Mouse (Mus musculus): ENCODE data around the gene Ldha.
"Not testable (repeated sequence)": the region's sequence is repeated elsewhere in the genome, so short reads cannot be mapped to it uniquely, and the experiment has no call there.

Ldha gene

DNA sequence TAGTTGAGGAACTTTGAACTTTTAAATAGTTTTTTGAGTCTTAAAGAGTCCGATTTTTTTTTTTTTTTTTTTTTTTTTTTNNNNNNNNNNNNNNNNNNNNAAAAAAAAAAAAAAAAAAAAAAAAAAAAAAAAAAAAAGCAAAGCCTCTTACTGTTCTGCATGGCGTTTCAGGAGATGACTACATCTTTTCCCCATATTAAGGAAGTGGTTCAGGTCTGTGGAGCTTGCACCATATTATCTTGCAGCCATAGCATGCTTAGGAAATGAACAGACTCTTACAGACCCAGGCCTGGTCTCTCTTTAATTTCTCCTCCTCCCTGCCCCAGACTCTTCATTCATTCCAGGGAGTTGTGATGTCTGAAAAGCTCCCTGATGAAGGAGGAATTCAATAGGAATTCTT lies 39.7 kb downstream of the Ldha start:
- no peak for DNase-seq (ENCODE audit: low read depth, low spot score)

DNA sequence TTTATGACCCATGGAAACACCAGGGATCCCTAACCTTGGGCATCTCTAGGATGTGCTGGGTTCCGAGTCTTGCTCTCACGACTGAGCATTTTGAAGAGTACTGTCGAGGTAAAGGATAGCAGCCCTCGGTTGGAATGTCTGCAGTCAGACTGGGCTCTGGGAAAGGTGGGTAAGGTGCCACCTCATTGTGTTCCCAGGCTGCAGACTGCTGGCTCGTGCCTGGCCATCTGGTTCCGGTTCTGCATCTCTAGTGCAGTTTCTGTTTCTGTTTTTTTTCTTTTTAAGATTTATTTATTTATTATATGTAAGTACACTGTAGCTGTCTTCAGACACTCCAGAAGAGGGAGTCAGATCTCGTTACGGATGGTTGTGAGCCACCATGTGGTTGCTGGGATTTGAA lies 40.7 kb downstream of the Ldha start:
- not testable (repeated sequence) for DNase-seq (ENCODE audit: low read depth, low spot score)

DNA sequence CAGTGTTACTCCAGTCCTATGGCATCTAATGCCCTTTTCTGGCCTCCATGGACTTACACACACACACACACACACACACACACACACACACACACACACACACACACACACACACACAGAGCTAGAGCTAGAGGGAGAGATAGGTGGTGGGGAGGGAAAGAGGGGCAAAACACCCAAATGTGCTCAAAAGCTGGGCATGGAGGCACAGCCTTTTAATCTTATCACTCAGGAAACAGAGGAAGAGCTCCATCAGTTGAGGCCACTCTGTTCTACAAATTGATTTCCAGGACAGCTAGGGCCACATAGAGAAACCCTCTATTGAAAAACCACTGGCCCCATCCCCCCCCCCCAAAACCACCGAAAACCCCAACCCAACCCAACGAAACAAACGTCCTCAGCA lies 42.0 kb downstream of the Ldha start:
- DNase-seq (ENCODE audit: low read depth, low spot score) = no peak

DNA sequence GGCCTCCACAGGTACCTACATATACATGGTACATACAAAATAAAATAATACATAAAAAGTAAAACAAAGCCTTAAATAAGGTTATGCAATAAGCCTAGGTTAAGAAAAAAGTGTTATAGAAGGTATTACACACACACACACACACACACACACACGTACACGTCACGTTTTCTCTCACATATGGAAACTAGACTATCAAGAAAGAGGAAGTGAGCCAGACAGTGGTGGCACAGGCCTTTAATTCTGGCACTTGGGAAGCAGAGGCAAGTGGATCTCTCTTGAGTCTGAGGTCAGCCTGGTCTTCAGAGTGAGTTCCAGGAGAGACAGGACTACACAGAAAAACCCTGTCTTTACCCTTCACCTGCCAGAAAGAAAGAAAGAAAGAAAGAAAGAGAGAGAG lies 54.2 kb downstream of the Ldha start:
- DNase-seq (ENCODE audit: low read depth, low spot score) = no peak

DNA sequence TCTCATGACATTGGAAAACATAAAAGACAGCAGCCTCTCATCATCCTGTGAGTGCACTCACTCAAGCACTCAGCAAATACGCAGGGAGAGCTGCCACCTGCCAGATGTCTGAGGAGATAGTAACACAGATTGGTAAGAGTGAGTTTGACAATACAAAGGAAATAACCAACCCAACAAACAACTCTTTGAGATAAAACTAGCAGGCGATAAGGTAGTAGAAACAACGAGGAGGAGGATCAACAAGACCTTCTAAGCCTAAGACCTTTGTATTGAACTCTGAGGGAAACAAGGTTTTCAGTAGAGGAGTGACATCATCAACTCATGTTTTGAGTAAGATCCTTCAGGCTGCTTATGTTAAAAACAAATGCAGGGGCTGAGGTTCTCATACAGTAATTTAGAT lies 58.1 kb downstream of the Ldha start:
- DNase-seq (ENCODE audit: low read depth, low spot score) = no peak
